Mouse (Mus musculus): Measurements from ENCODE around the gene Gm10413. TPM values are rescaled to one million over a fixed set of nuclear protein-coding genes. Genes with fewer than 3 reads are reported as not detected.
"Not testable (repeated sequence)": the region's sequence is repeated elsewhere in the genome, so short reads cannot be mapped to it uniquely, and the experiment has no call there.

Gm10413 gene
- not detected in 2 replicates for polyA plus RNA-seq (2012; rRNA removed)

GRCm38 (mm10) chr14:3394793-3395192 is at the start of gene Gm10413:
Gm10413 (plus strand) TSS chr14:3395093.
- not testable (repeated sequence) for H3K27ac ChIP-seq (ENCODE audit: insufficient read depth, low read length); H3K27me3 ChIP-seq (ENCODE audit: control insufficient read depth, insufficient read depth, low read length); H3K4me1 ChIP-seq (ENCODE audit: control insufficient read depth, insufficient read depth, insufficient read length); DNase-seq (ENCODE audit: low read depth in 1 of 2, low spot score in 2 of 2); H3K4me3 ChIP-seq (ENCODE audit: extremely low read depth, insufficient read depth, insufficient read length); H3K36me3 ChIP-seq (ENCODE audit: control insufficient read depth, insufficient read depth, low read length)
- no CpG with 5 or more reads among the region's 2 CpGs for WGBS

GRCm38 (mm10) chr14:3412314-3412713 is 17.4 kb downstream of the Gm10413 start, which contains the start of gene Gm10409:
Gm10409 (plus strand) TSS chr14:3412614.
- H3K4me1 ChIP-seq (ENCODE audit: control insufficient read depth, insufficient read depth, insufficient read length); DNase-seq (ENCODE audit: low read depth in 1 of 2, low spot score in 2 of 2); H3K4me3 ChIP-seq (ENCODE audit: extremely low read depth, insufficient read depth, insufficient read length); H3K27ac ChIP-seq (ENCODE audit: insufficient read depth, low read length); H3K36me3 ChIP-seq (ENCODE audit: control insufficient read depth, insufficient read depth, low read length); H3K27me3 ChIP-seq (ENCODE audit: control insufficient read depth, insufficient read depth, low read length): not testable (repeated sequence)
- whole genome bisulfite sequencing, result no CpG with 5 or more reads among the region's 32 CpGs

GRCm38 (mm10) chr14:3427803-3428202 is 32.9 kb downstream of the Gm10413 start, which contains the start of gene Gm3005:
Gm3005 (plus strand) TSS chr14:3428103.
- not testable (repeated sequence) for H3K36me3 ChIP-seq (ENCODE audit: control insufficient read depth, insufficient read depth, low read length); H3K4me1 ChIP-seq (ENCODE audit: control insufficient read depth, insufficient read depth, insufficient read length); DNase-seq (ENCODE audit: low read depth in 1 of 2, low spot score in 2 of 2); H3K27ac ChIP-seq (ENCODE audit: insufficient read depth, low read length); H3K27me3 ChIP-seq (ENCODE audit: control insufficient read depth, insufficient read depth, low read length); H3K4me3 ChIP-seq (ENCODE audit: extremely low read depth, insufficient read depth, insufficient read length)
- WGBS, result no CpG with 5 or more reads among the region's 2 CpGs

- not testable (repeated sequence) for H3K4me3 ChIP-seq (ENCODE audit: extremely low read depth, insufficient read depth, insufficient read length); H3K36me3 ChIP-seq (ENCODE audit: control insufficient read depth, insufficient read depth, low read length); H3K27me3 ChIP-seq (ENCODE audit: control insufficient read depth, insufficient read depth, low read length); DNase-seq (ENCODE audit: low read depth in 1 of 2, low spot score in 2 of 2); H3K4me1 ChIP-seq (ENCODE audit: control insufficient read depth, insufficient read depth, insufficient read length); H3K27ac ChIP-seq (ENCODE audit: insufficient read depth, low read length)
- no CpG with 5 or more reads among the region's 3 CpGs for WGBS
Measured at GRCm38 (mm10) chr14:3449079-3449478, 54.2 kb downstream of the Gm10413 start, which contains the start of gene Gm10408. Gm10408 (plus strand) TSS chr14:3449379.

Other genes starting within 250 kb of the Gm10413 start
- gene Gm5795, start 206.8 kb upstream of the Gm10413 start, polyA plus RNA-seq (2012; rRNA removed), result not detected in 2 replicates
- 0.07 TPM in 1 of 2 replicates, not detected in the other for gene D830030K20Rik, start 186.6 kb upstream of the Gm10413 start, polyA plus RNA-seq (2012; rRNA removed)
- gene Gm2956, start 62.5 kb upstream of the Gm10413 start, polyA plus RNA-seq (2012; rRNA removed), result 0.04 and 0.09 TPM in 2 replicates
- gene Gm10409, start 17.5 kb downstream of the Gm10413 start, polyA plus RNA-seq (2012; rRNA removed), result not detected in 2 replicates
- not detected in 2 replicates for gene Gm3005, start 33.0 kb downstream of the Gm10413 start, polyA plus RNA-seq (2012; rRNA removed)
- not detected in 2 replicates for gene Gm10408, start 54.3 kb downstream of the Gm10413 start, polyA plus RNA-seq (2012; rRNA removed)
- not detected in 2 replicates for gene Gm3012, start 239.4 kb downstream of the Gm10413 start, polyA plus RNA-seq (2012; rRNA removed)